Mouse (Mus musculus) heart, postnatal 0 days (tissue): ENCODE results near the gene Pitpnm3.

ENCODE experiments used
- CTCF ChIP-seq: IDR thresholded peaks from 2 replicates; pipeline ENCODE4 v1.5.1; 2016; ENCODE audit warnings: antibody characterized with exemption, control low read depth, low read depth
- EP300 ChIP-seq: IDR thresholded peaks from 2 replicates; pipeline ENCODE4 v1.6.1; 2016; ENCODE audit warnings: antibody characterized with exemption, low read depth

DNA sequence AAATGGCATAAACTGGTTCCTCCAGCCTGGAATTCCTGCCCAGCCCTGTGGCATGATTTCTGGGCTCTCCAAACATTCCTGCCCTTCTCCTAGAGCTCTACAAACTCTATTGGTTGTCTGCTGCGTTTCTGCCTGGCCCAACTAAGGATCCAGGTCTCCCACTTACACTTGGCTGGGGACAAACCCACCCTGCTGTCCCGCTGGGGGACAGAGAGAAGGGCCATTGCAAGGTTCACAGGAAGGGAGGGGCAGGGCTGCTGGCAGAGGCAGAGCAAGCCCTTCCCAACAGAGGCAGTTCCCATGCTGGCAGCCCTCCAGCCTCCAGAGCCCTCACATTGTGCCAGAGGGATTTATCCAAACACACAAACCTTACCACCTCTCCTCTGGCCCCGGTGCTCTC lies 3.3 kb downstream of the Pitpnm3 start:
- TF ChIP-seq EP300 (no peak), CTCF (no peak)
